Mouse (Mus musculus): ENCODE data around the gene Gm43720.

DNA sequence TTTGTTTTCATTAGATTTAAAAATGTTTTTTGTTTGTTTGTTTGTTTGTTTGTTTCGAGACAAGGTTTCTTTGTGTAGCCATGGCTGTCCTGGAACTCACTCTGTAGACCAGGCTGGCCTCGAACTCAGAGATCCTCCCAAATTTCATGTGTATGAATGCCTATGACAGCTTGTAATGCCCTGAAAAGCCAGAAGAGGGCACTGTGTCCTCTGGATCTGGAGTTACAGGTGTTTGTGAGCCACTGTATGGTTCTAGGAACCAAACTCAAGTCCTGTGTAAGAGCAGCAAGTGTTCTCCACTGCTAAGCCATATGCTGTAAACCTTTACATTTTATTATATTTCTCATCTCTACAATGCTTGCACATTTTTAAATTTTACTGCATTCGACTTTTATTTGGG, 8.1 kb upstream of the Gm43720 start:
- TF ChIP-seq CTCF (conservative IDR thresholded peaks at IDR 0.05; ENCODE audit: low read length) (peak; percentile 70), POU5F1 (IDR thresholded peaks at IDR 0.05; ENCODE audit: borderline replicate concordance, low read length) (no peak)

All from E14TG2a.4 (cell line).